Mouse (Mus musculus) heart, postnatal 4 days (tissue): Measurements from ENCODE around the gene Dsp. TPM values are rescaled to one million over a fixed set of nuclear protein-coding genes. Genes with fewer than 3 reads are reported as not detected.

ENCODE experiments used
- DNase-seq: peaks from one replicate; pipeline ENCODE4 v3.0.0; 2021
- total RNA-seq, 2 experiments: library from RNA; stranded (reverse); gene quantifications; 2 replicates each; pipeline ENCODE4 v1.2.3; 2021

The Dsp gene
- total RNA-seq, 2 experiments from 2014 or later: 361 to 388 TPM

GRCm38 (mm10) chr13:38193406-38193805 lies 42.3 kb downstream of the Dsp start:
- DNase-seq: no peak

DNA sequence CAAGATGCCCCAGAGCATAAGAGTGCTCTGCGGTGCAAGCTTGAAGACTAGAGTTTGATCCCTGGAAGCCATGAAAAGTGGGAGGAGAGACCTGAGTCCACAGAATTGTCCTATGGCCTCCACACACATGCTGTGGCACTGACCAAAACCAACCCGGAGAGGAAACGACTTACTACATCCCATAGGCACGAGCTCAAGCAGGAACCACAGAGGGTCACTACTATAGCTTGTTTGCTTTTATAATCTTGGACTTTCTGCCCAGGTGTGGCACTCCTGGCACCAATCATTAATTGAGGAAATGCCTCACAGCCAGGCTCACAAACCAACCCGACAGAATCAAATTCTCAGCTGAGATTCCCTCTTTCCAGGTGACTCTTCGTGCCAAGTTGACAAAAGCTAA lies 50.3 kb downstream of the Dsp start:
- DNase-seq: no peak

- no peak for DNase-seq
These were observed 53.1 kb downstream of the Dsp start for GRCm38 (mm10) chr13:38204171-38204570.

DNA sequence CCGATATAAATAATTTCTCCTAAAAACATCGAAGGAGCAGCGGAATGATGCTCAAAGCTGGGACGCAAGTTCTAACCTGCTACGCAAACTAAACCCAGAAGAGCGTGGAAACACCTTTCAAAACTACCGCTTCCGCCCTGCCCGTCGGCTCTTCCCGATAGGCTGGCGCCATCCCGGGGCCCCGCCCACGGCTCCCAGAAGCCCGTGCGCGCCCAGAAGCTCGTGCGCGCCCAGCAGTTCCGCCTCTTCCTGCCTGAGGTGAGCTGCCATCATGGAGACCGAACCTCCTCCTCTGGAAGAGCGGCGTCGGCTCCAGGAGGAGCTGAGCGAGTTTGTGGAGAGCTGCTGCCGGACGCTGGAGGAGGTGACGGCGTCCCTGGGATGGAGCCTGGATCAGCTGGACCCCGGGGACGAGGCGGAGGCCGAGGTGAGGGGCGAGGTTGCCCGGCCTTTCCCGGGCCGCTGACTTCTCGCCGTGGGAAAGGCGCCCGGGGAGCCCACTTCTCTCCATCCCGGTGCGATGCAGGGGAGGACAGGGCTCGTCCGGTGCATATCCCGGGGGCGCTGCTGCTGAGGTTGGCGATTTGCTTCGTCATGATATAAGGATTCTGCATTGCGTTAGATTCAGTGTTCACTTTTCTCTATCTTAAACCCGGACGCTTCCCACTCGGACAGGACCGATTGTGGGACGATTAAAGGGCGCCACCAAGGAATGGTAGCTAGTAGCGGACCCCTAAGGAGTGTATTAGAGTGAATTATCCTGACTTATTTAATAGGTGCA lies 53.8 kb downstream of the Dsp start, which contains the start of gene Snrnp48:
TSS of gene Snrnp48 (plus strand) at position 237 of the 781 bp plus-strand sequence.
- DNase-seq: peak; percentile 90

DNA sequence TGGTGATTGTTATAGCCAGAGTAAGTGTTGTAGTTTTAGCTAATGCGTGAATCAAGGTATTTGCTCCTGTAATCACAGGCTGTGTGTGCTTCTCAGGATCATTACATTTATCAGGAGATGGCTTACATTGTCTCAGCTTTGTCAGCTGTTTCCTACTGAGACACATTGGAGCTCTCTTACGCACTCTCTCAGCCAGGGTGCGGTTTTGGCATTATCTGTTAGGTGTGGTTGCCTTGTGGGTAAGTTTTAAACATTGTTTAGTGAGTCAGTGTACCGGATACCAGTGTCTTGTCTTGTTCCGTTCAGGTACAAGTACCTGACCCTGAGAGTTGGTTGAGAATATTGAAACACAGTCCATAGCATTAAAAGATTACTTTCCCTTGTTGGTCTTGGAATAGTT lies 60.0 kb downstream of the Dsp start:
- no peak for DNase-seq

DNA sequence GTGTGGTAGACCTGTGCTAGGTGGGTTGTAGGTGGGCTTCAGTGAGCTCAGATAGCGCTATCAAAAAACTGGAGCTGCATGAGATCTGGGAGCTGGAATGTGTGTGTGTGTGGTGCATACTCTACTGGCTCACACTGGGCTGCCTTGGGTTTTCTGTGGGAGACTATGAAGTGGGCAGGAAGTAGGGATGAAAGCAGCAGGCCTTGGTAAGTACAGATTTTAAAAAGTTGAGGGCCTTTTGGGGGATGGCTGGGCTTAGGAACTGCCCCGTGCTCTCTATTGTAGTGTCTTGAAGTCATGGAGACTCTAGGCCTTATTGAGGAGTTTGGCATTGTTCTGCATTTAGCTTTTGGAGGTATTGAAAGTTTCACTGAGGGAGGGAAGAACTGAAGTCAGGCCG lies 67.6 kb downstream of the Dsp start:
- DNase-seq: no peak

GRCm38 (mm10) chr13:38220331-38220730 lies 69.2 kb downstream of the Dsp start:
- no peak for DNase-seq

- DNase-seq: no peak
These were observed 79.2 kb downstream of the Dsp start for GRCm38 (mm10) chr13:38230177-38230821.

DNA sequence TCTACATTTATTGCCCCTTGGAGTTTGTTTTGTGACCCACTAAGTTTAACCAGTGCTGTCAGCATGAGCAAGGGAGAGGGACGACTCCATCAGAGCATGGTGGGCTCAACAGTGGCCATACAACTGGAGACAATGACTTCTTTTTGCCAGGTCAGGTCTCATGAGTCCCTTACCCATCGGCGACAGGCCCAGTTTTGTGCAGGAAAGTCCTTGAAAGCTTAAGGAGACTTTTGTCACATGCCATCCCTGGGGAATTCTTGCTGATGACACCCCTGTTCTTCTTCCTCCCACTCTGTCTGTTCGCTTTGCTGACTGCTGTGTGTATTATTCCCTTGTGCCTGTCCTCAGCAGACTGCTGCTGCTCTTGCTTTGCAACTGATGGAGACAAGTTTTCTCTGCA lies 81.3 kb downstream of the Dsp start:
- DNase-seq: no peak

GRCm38 (mm10) chr13:38232856-38233625 lies 81.9 kb downstream of the Dsp start:
- DNase-seq: peak; percentile 58

GRCm38 (mm10) chr13:38234651-38235050 lies 83.6 kb downstream of the Dsp start:
- DNase-seq: no peak

DNA sequence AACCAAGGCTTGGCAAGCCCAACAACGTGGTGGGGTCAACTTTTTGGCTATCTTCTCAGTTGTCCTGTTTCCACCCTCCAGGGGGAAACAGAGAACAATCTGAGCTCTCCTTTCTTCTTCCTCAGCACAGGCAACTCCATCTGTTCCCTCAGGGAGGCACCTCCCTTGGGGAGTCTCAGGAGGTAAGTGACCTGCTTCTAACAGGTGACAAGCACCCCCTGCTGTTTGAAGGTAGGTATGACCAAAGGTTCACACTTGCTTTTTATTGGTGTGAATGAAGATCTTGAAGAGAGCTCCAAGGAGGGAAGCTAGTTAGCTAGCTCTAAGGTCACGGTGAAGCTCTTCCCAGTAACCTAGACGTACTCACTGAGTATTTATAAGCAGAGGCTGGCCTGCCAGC lies 84.3 kb downstream of the Dsp start:
- DNase-seq: no peak

DNA sequence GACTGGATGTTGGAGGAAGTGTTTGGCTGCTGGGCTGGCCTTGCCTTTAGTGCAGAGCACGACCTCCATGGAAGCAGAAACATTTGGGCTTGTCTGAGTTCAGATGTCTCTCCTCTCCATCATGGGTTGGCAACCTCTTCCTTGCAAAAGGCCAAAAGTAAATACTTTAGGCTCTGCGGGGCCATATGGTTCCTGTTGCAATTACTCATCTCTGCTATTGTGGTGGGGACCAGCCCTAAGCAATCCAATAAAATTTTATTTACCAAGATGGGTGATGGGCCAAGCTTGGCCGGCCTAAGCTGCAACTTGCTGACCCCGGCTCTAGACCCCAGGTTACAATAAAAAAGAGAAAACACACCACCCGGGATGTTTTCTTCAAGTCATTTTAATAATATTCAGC lies 97.1 kb downstream of the Dsp start:
- peak; percentile 21 for DNase-seq

Other genes starting within 250 kb of the Dsp start
- gene Ssr1, start 157.1 kb upstream of the Dsp start, total RNA-seq: 10 to 100 TPM; 93.1 to 98.7 TPM
- 10 to 100 TPM; 20.7 to 20.8 TPM for gene Riok1, start 114.3 kb upstream of the Dsp start, total RNA-seq
- 1 to 10 TPM; 1.9 to 2.2 TPM for gene Cage1, start 114.2 kb upstream of the Dsp start, total RNA-seq
- gene Snrnp48, start 53.6 kb downstream of the Dsp start, total RNA-seq: 10 to 100 TPM; 12.5 to 14.1 TPM
- 10 to 100 TPM; 20.7 TPM for gene Bmp6, start 193.8 kb downstream of the Dsp start, total RNA-seq